Mouse (Mus musculus): ENCODE data around the gene Prf1. TPM values are rescaled to one million over a fixed set of nuclear protein-coding genes. Genes with fewer than 3 reads are reported as not detected.

The Prf1 gene
- polyA plus RNA-seq, 1 experiment, result 1.3 TPM

DNA sequence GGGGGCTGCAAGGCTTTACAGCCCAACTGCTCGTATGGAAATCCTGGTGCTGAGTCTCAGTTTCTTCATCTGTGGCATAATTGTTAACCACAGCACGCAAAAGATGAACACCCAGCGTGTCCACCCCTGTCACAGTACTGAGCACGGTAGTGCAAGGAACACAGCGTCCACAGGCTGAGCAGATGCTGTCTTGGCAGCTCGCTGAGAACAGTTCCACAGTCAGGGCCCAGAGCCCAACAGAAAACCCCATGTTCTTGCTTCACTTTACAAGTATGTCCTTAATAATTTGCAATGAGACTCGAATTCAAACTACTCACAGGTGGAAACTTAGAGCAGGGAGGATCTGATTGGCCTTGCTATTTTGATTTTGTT, 23.8 kb upstream of the Prf1 start:
- H3K4me3 ChIP-seq (ENCODE audit: low read depth, low read length), result no peak overlapping the region; the same call in 1 of the 2 replicates
- TF ChIP-seq CTCF (IDR thresholded peaks at IDR 0.05; ENCODE audit: extremely low read depth, insufficient read length, insufficient replicate concordance, low read depth, low read length) (no peak), POLR2A (IDR thresholded peaks at IDR 0.05; ENCODE audit: low read depth, low read length) (no peak)
- H3K36me3 ChIP-seq (ENCODE audit: control insufficient read depth, insufficient read depth, low read length), result no peaks in the 10 kb centered on the region
- H3K27me3 ChIP-seq (ENCODE audit: control insufficient read depth, insufficient read depth, low read length), result peaks cover 7% of the 10 kb centered on the region; the same call in 1 of the 2 replicates
- WGBS, result 62% methylated on average over 7 of the region's 7 CpGs
- H3K4me1 ChIP-seq (ENCODE audit: control insufficient read depth, insufficient read depth, insufficient read length, low read length), result no peaks in the 10 kb centered on the region
- peak overlapping the region; percentile 53; the same call in 1 of the 2 replicates for H3K27ac ChIP-seq (ENCODE audit: insufficient read depth, low read depth, low read length)

DNA sequence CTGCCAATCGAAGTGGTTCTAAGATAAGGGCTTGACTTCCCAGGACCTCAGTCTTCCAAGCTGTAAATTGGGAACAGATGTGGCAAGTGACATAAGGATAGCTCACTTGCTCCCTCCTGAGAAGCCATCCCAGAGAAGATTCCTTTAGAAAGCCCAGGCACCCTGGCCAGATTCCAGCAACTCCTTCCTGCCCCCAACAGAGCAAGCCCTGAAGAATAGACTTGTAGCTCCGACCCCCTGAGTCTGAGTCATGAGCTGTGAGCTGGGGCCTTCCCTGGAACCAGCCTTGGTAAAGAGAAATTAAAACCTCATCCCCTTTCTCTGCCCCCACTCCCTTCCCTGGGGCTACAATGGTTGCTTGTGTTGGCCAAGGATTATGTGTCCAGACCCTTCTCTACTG, 23.1 kb upstream of the Prf1 start:
- Histone ChIP-seq H3K27ac (ENCODE audit: insufficient read depth, low read depth, low read length) (0 out of 2 replicates have a peak overlapping the region, but pooled peaks have one; percentile 4), H3K36me3 (ENCODE audit: control insufficient read depth, insufficient read depth, low read length) (no peaks in the 10 kb centered on the region), H3K27me3 (ENCODE audit: control insufficient read depth, insufficient read depth, low read length) (peaks cover 7% of the 10 kb centered on the region; the same call in 1 of the 2 replicates), H3K4me3 (ENCODE audit: low read depth, low read length) (no peak overlapping the region), H3K4me1 (ENCODE audit: control insufficient read depth, insufficient read depth, insufficient read length, low read length) (no peaks in the 10 kb centered on the region)
- TF ChIP-seq POLR2A (IDR thresholded peaks at IDR 0.05; ENCODE audit: low read depth, low read length), result no peak
- TF ChIP-seq CTCF (IDR thresholded peaks at IDR 0.05; ENCODE audit: extremely low read depth, insufficient read length, insufficient replicate concordance, low read depth, low read length), result no peak
- WGBS, result 55% methylated on average over 2 of the region's 2 CpGs

DNA sequence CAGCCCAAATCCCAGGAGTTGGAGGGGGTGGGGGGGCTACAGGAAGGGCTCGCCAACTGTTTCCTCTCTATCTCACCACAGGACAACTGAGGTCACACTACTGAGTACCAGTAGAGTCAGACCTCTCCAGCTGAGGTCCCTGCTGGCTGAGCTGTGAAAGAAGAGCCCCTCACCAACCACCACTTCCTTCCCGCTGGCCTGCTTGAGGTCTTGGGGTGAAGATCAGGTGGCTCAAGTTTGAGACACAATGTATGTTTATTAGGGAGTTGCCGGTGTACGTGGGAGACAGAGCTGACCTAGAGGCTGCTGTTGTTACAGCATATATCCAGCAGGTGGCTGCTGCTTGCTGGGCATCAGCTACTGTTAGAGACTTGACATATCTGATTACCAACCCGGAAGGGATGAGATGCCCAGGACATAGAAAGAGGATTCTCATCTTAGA, 21.9 kb upstream of the Prf1 start:
- no peak overlapping the region for H3K27ac ChIP-seq (ENCODE audit: insufficient read depth, low read depth, low read length)
- H3K27me3 ChIP-seq (ENCODE audit: control insufficient read depth, insufficient read depth, low read length), result peaks cover 7% of the 10 kb centered on the region; the same call in 1 of the 2 replicates
- H3K4me3 ChIP-seq (ENCODE audit: low read depth, low read length), result no peak overlapping the region
- no peak for TF ChIP-seq POLR2A (IDR thresholded peaks at IDR 0.05; ENCODE audit: low read depth, low read length)
- TF ChIP-seq CTCF (IDR thresholded peaks at IDR 0.05; ENCODE audit: extremely low read depth, insufficient read length, insufficient replicate concordance, low read depth, low read length), result peak; percentile 61; the same call in 1 of the 2 replicates
- H3K36me3 ChIP-seq (ENCODE audit: control insufficient read depth, insufficient read depth, low read length), result no peaks in the 10 kb centered on the region
- H3K4me1 ChIP-seq (ENCODE audit: control insufficient read depth, insufficient read depth, insufficient read length, low read length), result no peaks in the 10 kb centered on the region
- 1% methylated on average over 5 of the region's 5 CpGs for WGBS

DNA sequence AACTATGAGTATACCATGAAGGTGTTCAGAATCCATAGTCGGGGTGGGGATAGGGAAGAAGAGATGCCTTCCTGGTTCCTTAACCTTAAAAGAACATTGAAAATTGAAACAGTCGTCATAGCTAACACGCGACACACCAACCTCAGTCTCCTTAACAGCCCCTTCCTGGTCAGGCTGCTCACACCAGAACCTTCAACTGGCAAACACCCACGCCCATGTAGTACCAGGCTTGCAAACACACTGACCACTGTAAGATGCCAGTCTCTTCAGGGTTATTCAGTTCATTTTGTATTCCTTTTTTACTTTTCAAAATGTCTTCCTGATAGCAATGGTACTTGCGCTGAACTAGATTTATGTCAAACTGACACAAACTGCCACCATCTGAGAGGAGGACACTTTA, 20.6 kb upstream of the Prf1 start:
- peaks cover 7% of the 10 kb centered on the region; the same call in 1 of the 2 replicates for H3K27me3 ChIP-seq (ENCODE audit: control insufficient read depth, insufficient read depth, low read length)
- no peaks in the 10 kb centered on the region for H3K36me3 ChIP-seq (ENCODE audit: control insufficient read depth, insufficient read depth, low read length)
- TF ChIP-seq CTCF (IDR thresholded peaks at IDR 0.05; ENCODE audit: extremely low read depth, insufficient read length, insufficient replicate concordance, low read depth, low read length), result no peak
- no peak for TF ChIP-seq POLR2A (IDR thresholded peaks at IDR 0.05; ENCODE audit: low read depth, low read length)
- H3K4me1 ChIP-seq (ENCODE audit: control insufficient read depth, insufficient read depth, insufficient read length, low read length), result no peaks in the 10 kb centered on the region
- 86% methylated on average over 6 of the region's 6 CpGs for WGBS
- H3K27ac ChIP-seq (ENCODE audit: insufficient read depth, low read depth, low read length), result no peak overlapping the region
- H3K4me3 ChIP-seq (ENCODE audit: low read depth, low read length), result no peak overlapping the region

DNA sequence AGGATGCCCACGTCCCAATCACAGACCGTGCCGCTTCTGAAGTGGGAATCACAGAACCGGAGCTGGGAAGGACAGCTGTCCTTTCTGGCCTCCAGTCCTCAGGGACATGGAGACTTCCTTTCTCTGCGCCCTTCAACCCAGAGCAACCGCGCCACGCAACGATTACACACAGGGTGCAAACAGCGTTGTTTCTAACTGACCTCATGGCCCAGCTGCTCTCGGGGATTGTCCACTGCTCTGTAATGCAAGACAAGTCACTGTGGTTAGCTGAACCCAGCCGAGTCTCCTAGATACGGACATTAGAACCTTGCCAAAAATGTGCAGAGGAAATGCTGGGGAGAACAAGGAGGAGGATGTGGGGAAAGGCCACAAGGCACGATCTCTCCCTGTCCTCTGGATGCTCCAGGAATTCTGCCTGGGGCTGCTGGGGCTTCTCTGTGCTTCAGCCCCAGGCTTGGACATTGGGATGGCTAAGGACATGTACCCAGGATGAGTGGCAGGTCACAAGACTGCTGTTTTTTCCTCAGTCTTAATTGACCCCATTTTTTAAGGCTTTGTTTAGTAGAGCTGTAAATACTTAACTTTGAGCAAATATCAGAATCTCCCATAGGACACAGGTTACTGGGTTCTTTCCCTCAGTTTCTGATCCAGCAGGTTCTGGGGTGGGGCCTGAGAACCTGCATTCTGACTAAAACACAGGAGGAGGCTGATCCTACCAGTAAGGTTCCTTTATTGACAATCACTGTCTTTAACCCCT, 19.5 kb upstream of the Prf1 start:
- Histone ChIP-seq H3K27me3 (ENCODE audit: control insufficient read depth, insufficient read depth, low read length) (peaks cover 7% of the 10 kb centered on the region; the same call in 1 of the 2 replicates), H3K4me1 (ENCODE audit: control insufficient read depth, insufficient read depth, insufficient read length, low read length) (no peaks in the 10 kb centered on the region), H3K27ac (ENCODE audit: insufficient read depth, low read depth, low read length) (peak overlapping the region; percentile 66), H3K36me3 (ENCODE audit: control insufficient read depth, insufficient read depth, low read length) (no peaks in the 10 kb centered on the region), H3K4me3 (ENCODE audit: low read depth, low read length) (no peak overlapping the region)
- no peak for TF ChIP-seq POLR2A (IDR thresholded peaks at IDR 0.05; ENCODE audit: low read depth, low read length)
- TF ChIP-seq CTCF (IDR thresholded peaks at IDR 0.05; ENCODE audit: extremely low read depth, insufficient read length, insufficient replicate concordance, low read depth, low read length), result no peak
- 53% methylated on average over 14 of the region's 14 CpGs for WGBS

- no peaks in the 10 kb centered on the region for H3K36me3 ChIP-seq (ENCODE audit: control insufficient read depth, insufficient read depth, low read length)
- no peaks in the 10 kb centered on the region for H3K27me3 ChIP-seq (ENCODE audit: control insufficient read depth, insufficient read depth, low read length)
- WGBS, result 62% methylated on average over 5 of the region's 5 CpGs
- no peak overlapping the region for H3K27ac ChIP-seq (ENCODE audit: insufficient read depth, low read depth, low read length)
- TF ChIP-seq CTCF (IDR thresholded peaks at IDR 0.05; ENCODE audit: extremely low read depth, insufficient read length, insufficient replicate concordance, low read depth, low read length), result no peak
- TF ChIP-seq POLR2A (IDR thresholded peaks at IDR 0.05; ENCODE audit: low read depth, low read length), result no peak
- H3K4me1 ChIP-seq (ENCODE audit: control insufficient read depth, insufficient read depth, insufficient read length, low read length), result peaks cover 2% of the 10 kb centered on the region; the same call in 1 of the 2 replicates
- H3K4me3 ChIP-seq (ENCODE audit: low read depth, low read length), result no peak overlapping the region
Observed at GRCm38 (mm10) chr10:61281115-61281514, 16.5 kb upstream of the Prf1 start.

GRCm38 (mm10) chr10:61284309-61284708, 13.3 kb upstream of the Prf1 start:
- H3K4me1 ChIP-seq (ENCODE audit: control insufficient read depth, insufficient read depth, insufficient read length, low read length), result peaks cover 2% of the 10 kb centered on the region; the same call in 1 of the 2 replicates
- no peak overlapping the region for H3K27ac ChIP-seq (ENCODE audit: insufficient read depth, low read depth, low read length)
- no peak overlapping the region for H3K4me3 ChIP-seq (ENCODE audit: low read depth, low read length)
- no peaks in the 10 kb centered on the region for H3K36me3 ChIP-seq (ENCODE audit: control insufficient read depth, insufficient read depth, low read length)
- no peaks in the 10 kb centered on the region; the same call in 1 of the 2 replicates for H3K27me3 ChIP-seq (ENCODE audit: control insufficient read depth, insufficient read depth, low read length)
- WGBS, result 90% methylated on average over 4 of the region's 4 CpGs
- TF ChIP-seq POLR2A (IDR thresholded peaks at IDR 0.05; ENCODE audit: low read depth, low read length), result no peak
- no peak for TF ChIP-seq CTCF (IDR thresholded peaks at IDR 0.05; ENCODE audit: extremely low read depth, insufficient read length, insufficient replicate concordance, low read depth, low read length)

Measured in small intestine, adult 2 months (tissue).